Mouse (Mus musculus): ENCODE measurements around the gene Exosc9. TPM values are rescaled to one million over a fixed set of nuclear protein-coding genes. Genes with fewer than 3 reads are reported as not detected.

Gene Exosc9
- polyA plus RNA-seq (2015; fragmentation: Nextera tagmentation; extraction: Ambion mirVana): 79.6 and 84.9 TPM in 2 replicates

DNA sequence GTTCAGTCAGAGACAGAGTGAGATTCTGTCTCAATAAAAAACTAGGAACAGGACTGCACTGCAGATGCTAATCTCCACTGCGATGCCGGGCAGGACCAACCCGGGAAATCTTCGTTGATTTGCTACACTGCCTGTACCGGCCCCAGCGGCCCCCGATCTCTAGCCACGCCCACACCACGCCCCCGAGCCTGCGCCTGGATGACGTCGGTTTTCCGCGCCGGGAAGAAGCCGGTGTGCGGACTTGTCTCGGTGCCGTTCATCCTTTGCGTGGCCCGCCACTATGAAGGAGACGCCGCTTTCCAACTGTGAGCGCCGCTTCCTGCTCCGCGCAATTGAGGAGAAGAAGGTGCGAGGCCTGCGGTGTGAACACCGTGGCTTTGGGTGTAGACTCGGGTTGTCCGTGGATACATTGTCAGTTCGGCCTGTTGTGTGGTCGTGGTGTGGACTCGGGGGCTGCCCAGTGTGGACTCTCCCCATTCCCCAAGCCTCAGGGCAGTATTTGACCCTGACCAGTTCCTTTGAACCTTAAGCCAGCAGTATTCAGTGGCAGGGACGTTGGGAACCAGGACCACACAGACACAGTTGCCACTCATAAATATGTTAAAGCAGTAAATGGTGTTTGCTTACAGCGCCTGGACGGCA lies at the start of gene Exosc9:
TSS of gene Exosc9 (plus strand) at position 201 of the 642 bp plus-strand sequence.
- peaks cover 13% of the 10 kb centered on the region for H3K4me1 ChIP-seq (ENCODE audit: control insufficient read depth, insufficient read depth, low read length)
- ATAC-seq: peak; percentile 98
- H3K27me3 ChIP-seq (ENCODE audit: control insufficient read depth, insufficient read depth, low read depth, low read length): no peaks in the 10 kb centered on the region
- peak within 1 kb of the TSS; percentile 78 for H3K9ac ChIP-seq (ENCODE audit: low read depth, low read length)
- H3K4me3 ChIP-seq (ENCODE audit: low read depth, low read length): peak within 1 kb of the TSS; percentile 72
- WGBS: under 1% methylated on average over 39 of the region's 39 CpGs
- H3K9me3 ChIP-seq (replicated peaks; ENCODE audit: control insufficient read depth, low read length, poor library complexity, severe bottlenecking): no peaks in the 10 kb centered on the region
- H3K27ac ChIP-seq (ENCODE audit: low read length): peak within 1 kb of the TSS; percentile 79
- peak within 1 kb of the TSS; percentile 85 for H3K4me2 ChIP-seq (ENCODE audit: low read length)
- H3K36me3 ChIP-seq (ENCODE audit: control insufficient read depth, insufficient read depth, low read length): peaks cover 14% of the 10 kb centered on the region

DNA sequence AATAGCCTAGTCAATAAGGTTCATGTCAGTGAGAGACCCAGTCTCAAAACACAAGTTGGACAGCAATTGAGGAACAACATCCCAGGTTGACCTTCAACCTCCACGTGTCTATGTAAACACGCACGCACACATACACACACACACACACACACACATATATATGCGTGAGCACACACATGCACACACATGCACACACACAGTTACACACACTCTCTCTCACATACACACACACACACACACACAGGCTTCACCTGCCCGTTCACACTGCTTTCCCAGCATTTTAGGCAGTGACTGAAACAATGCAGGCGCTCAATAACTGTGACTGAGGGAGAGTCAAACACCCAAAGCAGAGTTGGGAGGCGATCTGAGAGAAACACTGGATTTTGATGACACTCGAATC lies 47.1 kb upstream of the Exosc9 start:
- no peak for ATAC-seq
- no peaks in the 10 kb centered on the region for H3K9me3 ChIP-seq (replicated peaks; ENCODE audit: control insufficient read depth, low read length, poor library complexity, severe bottlenecking)
- no peaks in the 10 kb centered on the region for H3K27me3 ChIP-seq (ENCODE audit: control insufficient read depth, insufficient read depth, low read depth, low read length)
- no peak overlapping the region for H3K4me2 ChIP-seq (ENCODE audit: low read length)
- H3K36me3 ChIP-seq (ENCODE audit: control insufficient read depth, insufficient read depth, low read length): no peaks in the 10 kb centered on the region
- 64% methylated on average over 8 of the region's 8 CpGs for WGBS
- no peak overlapping the region for H3K4me3 ChIP-seq (ENCODE audit: low read depth, low read length)
- peaks cover 9% of the 10 kb centered on the region for H3K4me1 ChIP-seq (ENCODE audit: control insufficient read depth, insufficient read depth, low read length)
- no peak overlapping the region for H3K9ac ChIP-seq (ENCODE audit: low read depth, low read length)
- no peak overlapping the region for H3K27ac ChIP-seq (ENCODE audit: low read length)

DNA sequence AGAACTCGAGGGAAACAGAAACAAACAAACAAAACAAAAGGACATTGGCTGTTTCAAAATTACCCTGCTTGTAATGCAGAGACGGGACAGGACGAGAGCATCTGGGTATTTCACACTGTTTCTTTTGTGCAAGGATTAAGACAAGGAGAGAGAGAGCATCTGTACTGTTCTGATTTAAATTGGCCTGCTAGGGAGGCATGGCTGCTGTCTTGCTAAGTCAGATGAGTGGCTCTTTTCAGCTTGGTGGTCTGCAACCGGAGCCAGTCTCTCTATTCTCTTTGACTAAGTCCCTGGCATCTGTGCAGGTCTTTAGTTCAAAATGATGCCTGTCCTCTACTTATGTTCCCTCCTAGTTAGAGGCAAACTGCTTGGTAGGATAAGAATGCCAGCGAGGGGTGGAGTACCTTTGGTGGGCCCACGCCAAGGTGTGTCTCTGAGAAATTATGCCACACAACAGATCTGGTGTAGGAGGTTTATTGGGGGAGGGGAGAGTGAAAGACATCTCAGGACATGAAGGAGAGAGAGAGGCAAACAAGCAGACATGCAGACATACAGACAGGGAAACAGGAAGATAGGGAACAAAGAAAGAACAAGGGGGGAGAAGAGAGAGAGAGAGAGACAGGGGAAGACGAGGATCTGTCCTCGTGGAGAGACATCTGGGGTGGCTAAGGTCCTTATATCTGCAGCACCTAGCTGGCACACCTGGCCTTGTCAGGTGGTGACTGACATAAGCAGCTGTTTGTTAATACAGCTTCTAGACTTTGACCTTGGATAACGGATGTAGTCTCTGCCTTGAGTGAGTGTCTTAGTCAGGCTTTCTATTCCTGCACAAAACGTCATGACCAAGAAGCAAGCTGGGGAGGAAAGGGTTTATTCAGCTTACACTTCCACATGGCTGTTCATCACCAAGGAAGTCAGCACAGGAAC lies 46.3 kb upstream of the Exosc9 start:
- H3K4me2 ChIP-seq (ENCODE audit: low read length): no peak overlapping the region
- no peak overlapping the region for H3K9ac ChIP-seq (ENCODE audit: low read depth, low read length)
- H3K4me3 ChIP-seq (ENCODE audit: low read depth, low read length): no peak overlapping the region
- no peak overlapping the region for H3K27ac ChIP-seq (ENCODE audit: low read length)
- WGBS: 37% methylated on average over 10 of the region's 10 CpGs
- H3K36me3 ChIP-seq (ENCODE audit: control insufficient read depth, insufficient read depth, low read length): no peaks in the 10 kb centered on the region
- peak; percentile 32; the same call in 1 of the 2 replicates for ATAC-seq
- no peaks in the 10 kb centered on the region for H3K9me3 ChIP-seq (replicated peaks; ENCODE audit: control insufficient read depth, low read length, poor library complexity, severe bottlenecking)
- H3K4me1 ChIP-seq (ENCODE audit: control insufficient read depth, insufficient read depth, low read length): peaks cover 9% of the 10 kb centered on the region
- no peaks in the 10 kb centered on the region for H3K27me3 ChIP-seq (ENCODE audit: control insufficient read depth, insufficient read depth, low read depth, low read length)

DNA sequence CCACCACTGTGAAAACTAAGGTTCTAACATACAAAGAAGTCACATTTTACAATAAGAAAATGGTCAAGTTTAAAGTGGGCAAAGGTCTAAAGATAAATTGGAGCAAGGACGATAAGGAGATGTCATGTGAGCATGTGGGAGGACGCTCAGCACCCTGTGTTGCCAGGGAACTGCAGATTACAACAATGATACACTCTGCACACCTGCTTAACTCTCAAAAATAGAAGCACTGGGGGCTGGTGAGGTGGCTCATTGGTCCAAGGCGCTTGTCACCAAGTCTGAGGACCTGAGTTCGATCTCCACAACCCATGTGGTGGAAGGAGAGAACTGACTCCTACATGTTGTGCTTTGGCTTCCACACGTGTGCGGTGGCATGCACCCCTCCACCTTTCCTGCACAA lies 40.9 kb upstream of the Exosc9 start:
- Histone ChIP-seq H3K36me3 (ENCODE audit: control insufficient read depth, insufficient read depth, low read length) (no peaks in the 10 kb centered on the region), H3K4me3 (ENCODE audit: low read depth, low read length) (no peak overlapping the region), H3K9me3 (replicated peaks; ENCODE audit: control insufficient read depth, low read length, poor library complexity, severe bottlenecking) (no peaks in the 10 kb centered on the region), H3K4me2 (ENCODE audit: low read length) (no peak overlapping the region), H3K27me3 (ENCODE audit: control insufficient read depth, insufficient read depth, low read depth, low read length) (no peaks in the 10 kb centered on the region; the same call in 1 of the 2 replicates), H3K27ac (ENCODE audit: low read length) (no peak overlapping the region), H3K9ac (ENCODE audit: low read depth, low read length) (no peak overlapping the region), H3K4me1 (ENCODE audit: control insufficient read depth, insufficient read depth, low read length) (no peaks in the 10 kb centered on the region)
- 89% methylated on average over 6 of the region's 6 CpGs for WGBS
- no peak for ATAC-seq

DNA sequence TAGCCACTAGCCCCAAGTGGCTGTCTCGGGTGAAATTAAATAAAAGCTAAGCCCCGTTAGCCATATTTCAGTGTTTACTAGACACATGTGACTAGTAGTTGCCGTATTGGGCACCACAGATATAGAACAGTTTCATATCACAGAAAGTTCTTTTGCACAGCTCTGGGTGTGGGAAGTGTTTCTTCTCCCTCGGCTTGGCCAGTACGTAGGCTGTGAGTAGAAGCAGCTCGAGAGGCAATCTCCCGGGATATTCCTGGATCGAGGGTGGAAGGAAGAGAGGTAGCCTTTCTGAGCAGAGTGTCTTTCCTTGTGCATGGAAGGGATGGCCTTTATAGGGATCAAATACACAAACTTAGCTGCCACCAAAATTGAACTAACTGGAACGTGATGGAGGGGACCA lies 36.2 kb upstream of the Exosc9 start:
- no peak for ATAC-seq
- no peak overlapping the region for H3K4me3 ChIP-seq (ENCODE audit: low read depth, low read length)
- H3K27me3 ChIP-seq (ENCODE audit: control insufficient read depth, insufficient read depth, low read depth, low read length): peaks cover 7% of the 10 kb centered on the region
- no peak overlapping the region for H3K4me2 ChIP-seq (ENCODE audit: low read length)
- no peaks in the 10 kb centered on the region for H3K36me3 ChIP-seq (ENCODE audit: control insufficient read depth, insufficient read depth, low read length)
- no peak overlapping the region for H3K9ac ChIP-seq (ENCODE audit: low read depth, low read length)
- WGBS: 91% methylated on average over 9 of the region's 9 CpGs
- H3K9me3 ChIP-seq (replicated peaks; ENCODE audit: control insufficient read depth, low read length, poor library complexity, severe bottlenecking): no peaks in the 10 kb centered on the region
- no peak overlapping the region for H3K27ac ChIP-seq (ENCODE audit: low read length)
- peaks cover 3% of the 10 kb centered on the region; the same call in 1 of the 2 replicates for H3K4me1 ChIP-seq (ENCODE audit: control insufficient read depth, insufficient read depth, low read length)

DNA sequence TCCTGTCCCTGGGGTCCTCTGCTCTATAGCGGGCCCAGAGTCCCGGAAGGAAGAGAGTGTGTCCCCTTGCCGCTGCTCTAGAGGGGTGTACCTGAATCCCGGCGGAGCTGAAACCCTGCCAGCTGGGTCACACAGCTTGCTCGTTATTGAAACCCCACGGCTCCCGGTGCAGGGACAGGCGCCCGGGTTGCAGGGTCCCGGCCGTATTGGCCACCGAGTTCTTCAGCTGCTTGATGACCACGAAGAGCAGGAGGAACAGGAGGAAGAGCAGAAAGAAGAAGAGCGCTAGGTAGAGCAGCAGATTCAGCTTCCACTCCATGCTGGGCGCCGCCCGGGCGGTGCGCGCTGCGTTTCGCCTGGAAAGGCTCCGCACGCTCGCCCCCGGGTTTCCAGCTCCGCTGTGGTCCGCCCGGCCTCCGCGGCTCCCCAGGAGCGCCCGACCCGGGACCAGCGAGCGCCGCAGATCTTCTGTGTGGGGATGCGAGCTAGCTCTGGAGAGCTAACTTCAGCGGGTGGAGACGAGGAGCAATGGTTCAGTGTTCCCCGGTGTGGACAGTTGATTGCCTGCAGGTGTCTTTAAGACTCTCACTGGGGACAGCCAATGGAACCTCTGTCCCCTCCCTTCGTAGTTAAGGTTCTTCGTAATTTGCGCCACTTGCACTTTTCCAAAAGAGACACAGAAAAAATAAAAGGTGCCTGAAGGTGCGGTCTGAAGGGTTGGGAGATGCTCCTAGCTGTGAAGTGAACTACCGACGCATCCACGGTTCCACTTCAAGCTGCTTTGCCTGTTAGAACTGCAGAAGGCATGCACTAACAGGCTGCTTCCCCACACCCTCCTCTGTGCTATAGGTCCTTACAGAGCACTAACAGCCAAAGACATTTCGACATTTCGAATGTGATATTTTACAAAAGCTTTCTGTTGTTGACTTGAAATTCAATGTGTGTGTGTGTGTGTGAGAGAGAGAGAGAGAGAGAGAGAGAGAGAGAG lies 31.0 kb upstream of the Exosc9 start, which contains the start of gene Gm11549:
TSS of gene Gm11549 (minus strand) at position 741 of the 988 bp plus-strand sequence.
- Histone ChIP-seq H3K27ac (ENCODE audit: low read length) (no peak within 1 kb of the TSS), H3K9me3 (replicated peaks; ENCODE audit: control insufficient read depth, low read length, poor library complexity, severe bottlenecking) (no peaks in the 10 kb centered on the region), H3K9ac (ENCODE audit: low read depth, low read length) (peak within 1 kb of the TSS; percentile 61), H3K4me1 (ENCODE audit: control insufficient read depth, insufficient read depth, low read length) (peaks cover 3% of the 10 kb centered on the region; the same call in 1 of the 2 replicates), H3K36me3 (ENCODE audit: control insufficient read depth, insufficient read depth, low read length) (no peaks in the 10 kb centered on the region), H3K4me2 (ENCODE audit: low read length) (peak within 1 kb of the TSS; percentile 72), H3K4me3 (ENCODE audit: low read depth, low read length) (peak within 1 kb of the TSS; percentile 44), H3K27me3 (ENCODE audit: control insufficient read depth, insufficient read depth, low read depth, low read length) (peaks cover 7% of the 10 kb centered on the region; the same call in 1 of the 2 replicates)
- WGBS: 1% methylated on average over 51 of the region's 51 CpGs
- peak; percentile 86 for ATAC-seq

DNA sequence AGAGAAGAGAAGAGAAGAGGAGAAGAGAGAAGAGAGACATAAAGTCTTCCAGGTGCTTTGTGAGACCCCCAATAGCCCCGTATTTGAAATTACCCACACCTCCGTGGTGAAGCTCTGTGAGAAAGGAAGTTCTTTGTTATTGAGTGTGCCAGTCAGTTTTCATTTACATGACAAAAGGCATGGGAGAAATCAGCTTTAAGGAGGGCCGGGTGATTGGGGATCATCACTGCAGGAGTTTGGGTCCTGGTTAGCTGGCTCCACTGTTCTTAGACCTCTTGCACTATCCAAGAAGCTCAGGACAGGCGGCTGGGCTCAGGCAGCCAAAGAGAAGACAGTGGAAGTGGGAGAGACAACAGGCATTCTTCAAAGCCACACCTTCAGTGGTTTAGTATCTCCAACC lies 30.3 kb upstream of the Exosc9 start:
- Histone ChIP-seq H3K4me1 (ENCODE audit: control insufficient read depth, insufficient read depth, low read length) (peaks cover 3% of the 10 kb centered on the region; the same call in 1 of the 2 replicates), H3K9ac (ENCODE audit: low read depth, low read length) (no peak overlapping the region), H3K36me3 (ENCODE audit: control insufficient read depth, insufficient read depth, low read length) (no peaks in the 10 kb centered on the region), H3K27me3 (ENCODE audit: control insufficient read depth, insufficient read depth, low read depth, low read length) (peaks cover 7% of the 10 kb centered on the region; the same call in 1 of the 2 replicates), H3K4me2 (ENCODE audit: low read length) (peak overlapping the region; percentile 72), H3K4me3 (ENCODE audit: low read depth, low read length) (no peak overlapping the region), H3K27ac (ENCODE audit: low read length) (no peak overlapping the region), H3K9me3 (replicated peaks; ENCODE audit: control insufficient read depth, low read length, poor library complexity, severe bottlenecking) (no peaks in the 10 kb centered on the region)
- WGBS: 0% methylated on average over 4 of the region's 4 CpGs
- ATAC-seq: no peak

DNA sequence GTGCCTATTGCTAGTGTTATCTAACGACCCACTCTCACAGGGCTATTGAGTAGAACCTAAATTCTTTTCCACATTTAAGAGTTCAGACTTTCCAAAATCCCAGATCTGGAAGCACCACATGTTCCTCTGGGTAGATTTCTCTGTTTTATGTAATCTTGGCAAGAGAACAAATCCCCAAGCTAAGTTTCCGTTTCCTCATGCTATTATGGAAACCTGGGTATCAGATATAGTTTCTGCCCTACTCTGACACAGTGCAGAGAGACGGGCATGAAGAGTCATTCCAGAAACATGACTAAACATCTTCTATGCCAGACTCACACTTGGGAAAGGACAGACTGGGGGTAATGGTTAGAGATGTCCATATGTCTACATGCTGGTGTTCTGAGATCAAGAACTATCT lies 27.9 kb upstream of the Exosc9 start:
- Histone ChIP-seq H3K4me1 (ENCODE audit: control insufficient read depth, insufficient read depth, low read length) (peaks cover 3% of the 10 kb centered on the region; the same call in 1 of the 2 replicates), H3K27ac (ENCODE audit: low read length) (no peak overlapping the region), H3K9me3 (replicated peaks; ENCODE audit: control insufficient read depth, low read length, poor library complexity, severe bottlenecking) (no peaks in the 10 kb centered on the region), H3K4me2 (ENCODE audit: low read length) (no peak overlapping the region), H3K27me3 (ENCODE audit: control insufficient read depth, insufficient read depth, low read depth, low read length) (peaks cover 7% of the 10 kb centered on the region; the same call in 1 of the 2 replicates), H3K4me3 (ENCODE audit: low read depth, low read length) (no peak overlapping the region), H3K9ac (ENCODE audit: low read depth, low read length) (no peak overlapping the region), H3K36me3 (ENCODE audit: control insufficient read depth, insufficient read depth, low read length) (no peaks in the 10 kb centered on the region)
- WGBS: 82% methylated on average over 3 of the region's 3 CpGs
- no peak for ATAC-seq

Measured in midbrain, embryonic 16.5 days (tissue).